ENCODE assay signal across 30 mouse cellular contexts in genomic region chr2:62463287-62463686, GRCm38 (mm10). TPM values are rescaled to one million over a fixed set of nuclear protein-coding genes. Genes with fewer than 3 reads are reported as not detected.
"Had no signal": no experiment of that assay in that cellular context is flagged by ENCODE, and none has a peak within 500 bp of the region (broad histone marks: within the 10 kb centered on the region; RNA-seq: fewer than 3 reads in every experiment).

No protein-coding gene starts in this region.

- ATAC-seq: hindbrain, postnatal 0 days; intestine, embryonic 16.5 days had no signal

- DNase-seq: gastrocnemius, postnatal 14 days; gastrocnemius, postnatal 36 days; heart, adult 2 months; heart, postnatal 14 days; heart, postnatal 36 days; kidney, adult 11 months; kidney, adult 2 months; kidney, adult 9 months; kidney, postnatal 14 days; kidney, postnatal 36 days; layer of hippocampus, adult 9-11 months; liver; liver, embryonic 13.5 days had no signal

RNA-seq across cellular contexts. Expression of gene Gcg, which starts 20.2 kb away (rescaled TPM):
- total RNA-seq: gastrocnemius, adult 18-20 months; gastrocnemius, adult 8-10 months; gastrocnemius, postnatal 14 days; gastrocnemius, postnatal 36 days; heart, adult 2 months; heart, postnatal 14 days; heart, postnatal 36 days; hematopoietic stem cell, adult 5-6 weeks; layer of hippocampus, adult 18-20 months; layer of hippocampus, adult 8-10 months; left cerebral cortex, adult 18-20 months; left cerebral cortex, postnatal 14 days; left cerebral cortex, postnatal 36 days had no signal
- polyA plus RNA-seq: gonadal fat pad, adult 2 months; heart, adult 2 months; heart, embryonic 13.5 days; heart, embryonic 15.5 days; heart, postnatal 0 days; hindbrain, embryonic 11.5 days; kidney, adult 2 months; kidney, postnatal 0 days; liver, embryonic 13.5 days; liver, embryonic 15.5 days had no signal
